In the genomic region with DNA sequence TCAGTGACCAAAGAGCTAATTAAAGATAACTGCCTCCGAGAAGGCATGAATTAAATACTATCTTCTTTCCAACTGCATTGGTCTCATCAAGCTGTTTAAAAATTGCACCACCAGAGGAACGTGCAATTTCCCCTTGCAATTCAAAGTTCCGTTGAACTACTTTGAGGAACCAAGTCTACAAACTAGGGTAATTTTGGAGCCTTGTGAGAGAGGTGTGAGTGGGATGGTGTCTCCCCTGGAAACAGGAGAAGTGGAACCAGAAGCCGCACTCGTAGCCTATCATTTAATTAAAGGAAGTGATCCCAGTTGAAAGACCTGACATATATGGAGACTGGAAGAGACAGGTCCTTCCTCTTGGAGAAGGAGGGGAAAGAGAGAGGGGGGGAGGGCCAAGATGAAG, we compare ENCODE assay signal across 27 mouse cellular contexts. TPM values are rescaled to one million over a fixed set of nuclear protein-coding genes. Genes with fewer than 3 reads are reported as not detected.
A peak's percentile ranks its signal among the peaks of the same experiment; 100 is the strongest.
DNase-seq lines count a peak whose midpoint lies in the region; ATAC-seq and TF ChIP-seq lines count a peak whose summit lies in the region.
"Had no signal": no experiment of that assay in that cellular context is flagged by ENCODE, and none has a peak within 500 bp of the region (broad histone marks: within the 10 kb centered on the region; RNA-seq: fewer than 3 reads in every experiment).

No protein-coding gene starts in this region.

- TF ChIP-seq POLR2A in bone marrow, adult 2 months (IDR thresholded peaks at IDR 0.05; ENCODE audit: borderline replicate concordance, control insufficient read depth, low read depth, low read length) = no peak

- peak; percentile 85 for ATAC-seq in granulocyte monocyte progenitor cell, adult 5-6 weeks (replicated peaks; ENCODE audit: poor library complexity, severe bottlenecking)
- ATAC-seq in megakaryocyte progenitor cell, adult 5-6 weeks (replicated peaks; ENCODE audit: poor library complexity) = peak; percentile 85
- ATAC-seq in midbrain, postnatal 0 days (ENCODE audit: low FRiP score) = no peak
- ATAC-seq: activated CD4-positive, CD25-positive, alpha-beta regulatory T cell, adult 4 months; forebrain, embryonic 15.5 days had no signal

- H3K9ac ChIP-seq in midbrain, postnatal 0 days (replicated peaks; ENCODE audit: low read length, poor library complexity, severe bottlenecking) = no peak overlapping the region
- H3K9ac ChIP-seq: embryonic facial prominence, embryonic 13.5 days; forebrain, embryonic 12.5 days; forebrain, embryonic 15.5 days; heart, embryonic 12.5 days; heart, embryonic 15.5 days; hindbrain, embryonic 12.5 days; hindbrain, embryonic 15.5 days had no signal

- WGBS in bone marrow, adult 2 months = 10% methylated on average over 5 of the region's 5 CpGs
- 90% methylated on average over 5 of the region's 5 CpGs for WGBS in midbrain, postnatal 0 days

- no peaks in the 10 kb centered on the region; the same call in 1 of the 2 replicates for H3K4me1 ChIP-seq in bone marrow, adult 2 months (ENCODE audit: control insufficient read depth, insufficient read depth, low read length)
- no peaks in the 10 kb centered on the region for H3K4me1 ChIP-seq in midbrain, postnatal 0 days (ENCODE audit: insufficient read depth, low read length)
- H3K4me1 ChIP-seq: embryonic facial prominence, embryonic 10.5 days; embryonic facial prominence, embryonic 13.5 days; forebrain, embryonic 12.5 days; forebrain, embryonic 15.5 days; heart, embryonic 12.5 days; heart, embryonic 15.5 days had no signal

- H3K27ac ChIP-seq in bone marrow, adult 2 months (ENCODE audit: control insufficient read depth, insufficient read depth, low read depth, low read length, poor library complexity) = peak overlapping the region; percentile 55
- no peak overlapping the region for H3K27ac ChIP-seq in midbrain, postnatal 0 days (ENCODE audit: low read depth, low read length)
- H3K27ac ChIP-seq: embryonic facial prominence, embryonic 10.5 days; embryonic facial prominence, embryonic 13.5 days; forebrain, embryonic 12.5 days; forebrain, embryonic 15.5 days; heart, embryonic 15.5 days; hindbrain, embryonic 12.5 days; hindbrain, embryonic 15.5 days had no signal

- no peaks in the 10 kb centered on the region for H3K9me3 ChIP-seq in midbrain, postnatal 0 days (ENCODE audit: low read length)
- H3K9me3 ChIP-seq: embryonic facial prominence, embryonic 10.5 days; embryonic facial prominence, embryonic 13.5 days; forebrain, embryonic 12.5 days; forebrain, embryonic 15.5 days; heart, embryonic 12.5 days; heart, embryonic 15.5 days; hindbrain, embryonic 12.5 days; hindbrain, embryonic 15.5 days had no signal

- TF ChIP-seq CTCF in bone marrow, adult 2 months (IDR thresholded peaks at IDR 0.05; ENCODE audit: control insufficient read depth, insufficient read depth, low read length) = no peak
- TF ChIP-seq CTCF in midbrain, postnatal 0 days (IDR thresholded peaks at IDR 0.05) = no peak

- intact Hi-C loops in gastrocnemius, postnatal 14 days (cut with DNase I; ENCODE audit: low total_unique reads) = no loop called here

- H3K27me3 ChIP-seq in splenic B cell, adult 2 months (ENCODE audit: control insufficient read depth, insufficient read depth, low read length, poor library complexity, severe bottlenecking) = no peaks in the 10 kb centered on the region
- no peaks in the 10 kb centered on the region for H3K27me3 ChIP-seq in midbrain, postnatal 0 days (ENCODE audit: insufficient read depth, low read length)
- H3K27me3 ChIP-seq: embryonic facial prominence, embryonic 13.5 days; forebrain, embryonic 15.5 days; heart, embryonic 12.5 days; heart, embryonic 15.5 days; hindbrain, embryonic 12.5 days; hindbrain, embryonic 15.5 days had no signal

- no peaks in the 10 kb centered on the region for H3K36me3 ChIP-seq in splenic B cell, adult 2 months (ENCODE audit: control insufficient read depth, insufficient read depth, low read length, poor library complexity, severe bottlenecking)
- no peaks in the 10 kb centered on the region for H3K36me3 ChIP-seq in midbrain, postnatal 0 days (ENCODE audit: insufficient read depth, low read length)
- H3K36me3 ChIP-seq: embryonic facial prominence, embryonic 10.5 days; embryonic facial prominence, embryonic 13.5 days; forebrain, embryonic 12.5 days; forebrain, embryonic 15.5 days; heart, embryonic 12.5 days; heart, embryonic 15.5 days; hindbrain, embryonic 12.5 days; hindbrain, embryonic 15.5 days had no signal

- peak; percentile 10 for DNase-seq in splenic B cell, adult 2 months (ENCODE audit: low read depth, low spot score)
- no peak for DNase-seq in right cerebral cortex, postnatal 10 days (ENCODE audit: low spot score in 2 of 2)
- no peak for DNase-seq in midbrain, postnatal 0 days (ENCODE audit: low spot score)
- no peak for DNase-seq in gastrocnemius, postnatal 14 days
- DNase-seq: adrenal gland, adult 8-10 months; adrenal gland, postnatal 25 days; cerebellum, adult 18-20 months; cerebellum, adult 9-10 months; cerebellum, postnatal 14 days; embryo, embryonic 11 days; gastrocnemius, postnatal 10 days; heart, adult 18-20 months; heart, postnatal 10 days; heart, postnatal 36 days had no signal

- no peak overlapping the region for H3K4me3 ChIP-seq in bone marrow, adult 2 months (replicated peaks; ENCODE audit: control insufficient read depth, low read depth, low read length)
- no peak overlapping the region for H3K4me3 ChIP-seq in midbrain, postnatal 0 days (ENCODE audit: low read depth, low read length)
- H3K4me3 ChIP-seq: embryonic facial prominence, embryonic 10.5 days; embryonic facial prominence, embryonic 13.5 days; erythroblast, embryonic 14.5 days; forebrain, embryonic 12.5 days; forebrain, embryonic 15.5 days; heart, embryonic 12.5 days; heart, embryonic 15.5 days; hindbrain, embryonic 12.5 days; hindbrain, embryonic 15.5 days had no signal

- H3K4me2 ChIP-seq in midbrain, postnatal 0 days (ENCODE audit: low read depth, low read length, poor library complexity, severe bottlenecking) = no peak overlapping the region
- H3K4me2 ChIP-seq: embryonic facial prominence, embryonic 13.5 days; forebrain, embryonic 12.5 days; forebrain, embryonic 15.5 days; heart, embryonic 12.5 days; heart, embryonic 15.5 days; hindbrain, embryonic 12.5 days; hindbrain, embryonic 15.5 days had no signal

RNA-seq across cellular contexts. Expression of a gene that starts 46.3 kb away (rescaled TPM):
- polyA plus RNA-seq in bone marrow, adult 2 months (2011; ENCODE audit: insufficient read depth, insufficient read length, low replicate concordance, missing spikeins) = 30.1 and 47.0 TPM in 2 replicates
- total RNA-seq in granulocyte monocyte progenitor cell, adult 5-6 weeks (2014; fragmentation: Nextera tagmentation) = 170 and 189 TPM in 2 replicates
- 304 and 334 TPM in 2 replicates for total RNA-seq in granulocyte monocyte progenitor cell, adult 5-6 weeks (2017)
- 238 and 252 TPM in 2 replicates for total RNA-seq in megakaryocyte progenitor cell, adult 5-6 weeks (2015)
- 287 and 313 TPM in 2 replicates for total RNA-seq in megakaryocyte progenitor cell, adult 5-6 weeks (2017)
- 53.6 and 62.6 TPM in 2 replicates for total RNA-seq in midbrain, postnatal 0 days (2014; rRNA removed)
- polyA plus RNA-seq in midbrain, postnatal 0 days (2015; fragmentation: Nextera tagmentation; extraction: Ambion mirVana) = 104 and 105 TPM in 2 replicates
- total RNA-seq in gastrocnemius, postnatal 14 days (2021) = 10 to 100 TPM; 68.7 to 70.2 TPM
